Mouse (Mus musculus) olfactory bulb, adult 2 months (tissue): Measurements from ENCODE around the gene Aph1a. TPM values are rescaled to one million over a fixed set of nuclear protein-coding genes. Genes with fewer than 3 reads are reported as not detected.
"Not testable (repeated sequence)": the region's sequence is repeated elsewhere in the genome, so short reads cannot be mapped to it uniquely, and the experiment has no call there.

Source experiments
- H3K27ac ChIP-seq: fragments of 200-500 bp; 2 replicates; pipeline ENCODE4 v1.5.1; 2012; ENCODE audit warnings: low read depth, low read length; ENCODE audit not compliant: insufficient read depth
- H3K4me1 ChIP-seq: fragments of 200-500 bp; 2 replicates; pipeline ENCODE4 v1.6.1; 2012; ENCODE audit warnings: low read length; ENCODE audit not compliant: control insufficient read depth, insufficient read depth
- H3K4me3 ChIP-seq: fragments of 200-500 bp; 2 replicates; pipeline ENCODE4 v1.5.1; 2012; ENCODE audit warnings: mild to moderate bottlenecking, low read depth, low read length, moderate library complexity; ENCODE audit not compliant: insufficient read depth
- CTCF ChIP-seq: fragments of 200-500 bp; IDR thresholded peaks from 2 replicates; pipeline ENCODE4 v1.5.1; 2012; ENCODE audit warnings: low read depth, mild to moderate bottlenecking, low read length, moderate library complexity; ENCODE audit not compliant: insufficient read depth
- POLR2A ChIP-seq: fragments of 200-500 bp; IDR thresholded peaks from 2 replicates; pipeline ENCODE4 v1.6.1; 2012; ENCODE audit warnings: mild to moderate bottlenecking, low read depth, low read length, moderate library complexity; ENCODE audit not compliant: insufficient read depth
- WGBS: fragments of 180-500 bp; shearing (Covaris S2); methylation state at CpG from one replicate; pipeline ENCODE4 v1.1.7; 2018; 5-methylcytosine and 5-hydroxymethylcytosine counted together
- polyA plus RNA-seq: library from polyadenylated mRNA; stranded (reverse); fragments of >200 nt; gene quantifications from 2 replicates; pipeline ENCODE4 v1.2.4, GENCODE M21; 2012; ENCODE audit warnings: low replicate concordance; ENCODE audit not compliant: missing spikeins, insufficient read depth, insufficient read length

Gene Aph1a
- polyA plus RNA-seq: not detected in 2 replicates

DNA sequence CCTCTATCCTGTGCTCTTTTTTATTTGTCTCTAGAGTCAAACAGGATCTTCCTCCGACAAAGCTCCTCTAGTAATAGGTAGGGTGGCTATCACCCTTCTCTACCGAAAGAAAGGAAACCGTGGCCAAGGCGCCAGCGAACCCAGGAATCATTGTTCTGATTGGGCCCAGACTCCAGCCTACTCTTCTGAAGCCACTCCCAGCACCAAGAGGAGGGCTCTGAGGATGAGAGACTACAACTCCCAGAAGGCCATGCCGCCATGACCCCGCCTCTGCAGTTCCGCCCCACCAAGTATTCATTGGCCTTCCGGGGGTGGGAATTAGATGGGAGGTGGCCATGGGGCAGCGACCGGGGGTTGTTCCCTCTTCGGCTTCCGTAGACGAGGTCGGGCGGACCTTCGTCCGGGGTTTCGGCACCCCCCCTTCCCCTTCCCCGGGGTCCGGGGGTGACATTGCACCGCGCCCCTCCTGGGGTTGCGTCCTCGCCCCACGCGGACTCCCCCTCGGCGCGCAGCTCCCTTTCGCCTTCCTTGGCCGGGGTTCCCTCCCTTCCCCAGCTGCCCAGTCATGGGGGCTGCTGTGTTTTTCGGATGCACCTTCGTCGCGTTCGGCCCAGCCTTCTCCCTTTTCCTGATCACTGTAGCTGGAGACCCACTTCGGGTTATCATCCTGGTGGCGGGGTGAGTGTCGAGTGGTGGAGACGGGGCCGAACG lies at the start of gene Aph1a:
Aph1a (plus strand) TSS at position 364 of the 711 bp plus-strand sequence.
- Histone ChIP-seq H3K4me1 (peaks cover 22% of the 10 kb centered on the region), H3K4me3 (peak within 1 kb of the TSS; percentile 62), H3K27ac (peak within 1 kb of the TSS; percentile 59; the same call in 1 of the 2 replicates)
- under 1% methylated on average over 29 of the region's 43 CpGs for WGBS

DNA sequence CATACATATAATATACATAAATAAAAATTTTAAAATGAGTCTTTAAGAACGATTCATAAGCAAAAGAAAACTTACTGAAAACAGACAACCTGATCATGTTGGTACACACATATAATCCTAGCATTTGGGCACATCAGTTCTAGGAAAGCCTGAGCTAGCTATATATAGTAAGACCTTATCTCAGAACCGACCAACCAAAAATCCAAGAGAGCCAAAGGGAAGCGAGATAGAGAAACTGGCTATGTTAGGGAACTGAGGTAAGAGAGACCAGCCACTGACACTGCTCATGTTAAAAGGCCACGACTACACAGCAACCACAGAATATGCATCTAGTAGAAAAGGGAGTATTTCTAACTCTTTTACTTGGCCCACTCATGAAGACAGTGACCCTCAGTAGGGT lies 43.2 kb upstream of the Aph1a start:
- no peak overlapping the region for H3K27ac ChIP-seq
- H3K4me3 ChIP-seq: no peak overlapping the region
- 87% methylated on average over 4 of the region's 4 CpGs for WGBS
- TF ChIP-seq CTCF (no peak), POLR2A (no peak)
- no peaks in the 10 kb centered on the region for H3K4me1 ChIP-seq

DNA sequence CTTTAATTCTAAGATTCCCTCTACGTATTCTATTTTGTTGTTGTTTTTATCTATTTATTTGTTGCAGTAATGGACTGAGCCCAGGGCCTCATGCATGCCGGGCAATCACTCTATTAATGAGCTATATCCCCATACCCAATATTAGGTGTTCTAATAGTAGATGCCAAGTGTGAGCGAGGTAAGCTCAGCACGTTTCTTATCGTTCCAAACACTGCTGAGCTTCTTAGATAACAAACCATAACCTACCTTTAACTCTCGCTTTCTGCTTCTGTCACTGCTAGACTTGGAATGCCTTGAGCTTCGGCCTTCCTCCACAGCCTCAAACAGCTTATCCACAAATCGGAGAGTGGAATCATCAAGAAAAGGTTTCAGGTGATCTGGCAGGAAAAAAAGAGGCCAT lies 42.5 kb upstream of the Aph1a start:
- no peaks in the 10 kb centered on the region for H3K4me1 ChIP-seq
- TF ChIP-seq POLR2A: no peak
- no peak for TF ChIP-seq CTCF
- WGBS: 95% methylated on average over 8 of the region's 8 CpGs
- no peak overlapping the region for H3K27ac ChIP-seq
- no peak overlapping the region for H3K4me3 ChIP-seq

DNA sequence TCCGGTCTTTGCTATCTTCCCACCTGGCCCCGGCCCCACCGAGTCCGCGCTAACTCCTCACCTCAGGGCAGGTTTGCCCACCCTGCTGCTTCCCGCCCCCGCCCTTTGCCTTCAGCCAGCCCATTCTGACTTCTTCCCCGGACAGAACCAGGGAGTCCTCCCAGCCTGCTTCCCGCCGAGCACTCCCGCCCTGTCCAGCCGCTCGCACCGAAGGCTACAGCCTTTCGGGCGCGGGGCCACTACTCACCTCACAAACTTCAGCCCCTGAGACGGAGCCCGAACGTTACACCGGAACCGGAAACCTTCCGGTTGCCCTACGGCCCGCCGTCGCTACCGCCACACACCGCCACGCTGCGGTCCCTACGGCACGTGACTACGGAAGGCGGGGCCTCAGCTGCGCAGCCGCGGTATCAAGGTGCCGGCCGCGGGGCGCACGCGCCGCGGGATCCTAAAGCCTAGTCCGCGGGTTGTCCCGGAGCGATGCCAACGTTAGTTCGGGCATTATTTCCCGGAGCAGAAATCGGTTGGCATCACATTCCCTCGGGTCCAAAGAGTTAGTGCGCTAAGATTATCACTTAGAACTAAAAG lies 38.2 kb upstream of the Aph1a start, which contains the start of gene Prpf3:
Prpf3 (minus strand) TSS at position 384 of the 588 bp plus-strand sequence.
- peak within 1 kb of the TSS; percentile 86 for H3K4me3 ChIP-seq
- under 1% methylated on average over 56 of the region's 56 CpGs for WGBS
- H3K27ac ChIP-seq: no peak within 1 kb of the TSS
- no peaks in the 10 kb centered on the region for H3K4me1 ChIP-seq
- TF ChIP-seq POLR2A (peak; percentile 62), CTCF (no peak)

DNA sequence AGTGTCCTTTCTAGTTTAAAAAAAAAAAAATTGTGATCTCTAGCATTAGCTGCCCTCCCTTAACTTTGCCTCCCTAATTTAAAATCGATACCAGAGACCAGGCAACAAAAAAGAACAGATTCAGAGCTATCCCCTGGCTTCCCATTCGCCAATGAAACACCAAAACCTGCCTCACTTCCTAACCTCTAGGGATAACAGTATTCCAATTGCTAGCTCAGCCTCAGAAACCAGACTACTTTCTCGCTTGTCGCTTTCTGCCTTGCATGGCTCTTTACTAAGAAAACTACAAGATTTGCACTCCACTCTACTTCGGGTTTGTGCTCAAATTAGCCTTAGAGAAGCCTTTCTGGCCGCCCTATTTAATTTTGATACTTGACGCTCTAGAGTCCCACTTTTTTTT lies 37.7 kb upstream of the Aph1a start:
- Histone ChIP-seq H3K4me3 (peak overlapping the region; percentile 86), H3K4me1 (no peaks in the 10 kb centered on the region), H3K27ac (no peak overlapping the region)
- 14% methylated on average over 7 of the region's 7 CpGs for WGBS
- TF ChIP-seq CTCF: no peak
- TF ChIP-seq POLR2A: no peak

DNA sequence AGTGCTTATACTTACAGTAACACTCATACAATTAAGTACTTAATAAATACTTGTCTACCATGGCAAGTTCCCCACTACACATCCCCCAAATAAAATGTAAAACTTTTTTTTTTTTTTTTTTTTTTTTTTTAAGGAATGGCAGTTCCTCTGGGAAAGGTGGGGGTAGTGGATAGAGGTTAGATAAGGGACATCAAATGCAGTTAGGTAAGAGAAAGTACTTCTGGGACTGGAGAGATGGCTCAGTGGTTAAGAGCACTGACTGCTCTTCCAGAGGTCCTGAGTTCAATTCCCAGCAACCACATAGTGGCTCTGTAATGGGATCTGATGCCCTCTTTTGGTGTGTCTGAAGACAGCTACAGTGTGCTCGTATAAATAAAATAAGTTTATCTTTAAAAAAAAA lies 36.7 kb upstream of the Aph1a start:
- not testable (repeated sequence) for H3K4me1 ChIP-seq, H3K27ac ChIP-seq, H3K4me3 ChIP-seq
- 86% methylated on average over 1 of the region's 1 CpGs for WGBS

DNA sequence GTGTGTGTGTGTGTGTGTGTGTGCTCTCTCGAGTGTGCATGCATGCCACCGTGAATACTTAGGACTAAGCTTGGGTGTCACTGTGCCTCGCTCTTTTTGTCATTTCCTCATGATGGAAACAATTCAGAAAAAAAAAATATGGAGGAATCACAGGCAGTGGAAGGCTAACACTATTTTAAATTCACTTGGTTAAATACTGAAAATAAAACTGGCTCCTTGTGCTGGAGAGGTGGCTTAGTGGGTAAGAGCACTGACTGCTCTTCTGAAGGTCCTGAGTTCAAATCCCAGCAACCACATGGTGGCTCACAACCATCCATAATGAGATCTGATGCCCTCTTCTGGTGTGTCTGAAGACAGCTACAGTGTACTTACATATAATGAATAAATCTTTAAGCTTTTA lies 35.5 kb upstream of the Aph1a start:
- not testable (repeated sequence) for H3K4me1 ChIP-seq, H3K4me3 ChIP-seq, H3K27ac ChIP-seq
- 76% methylated on average over 3 of the region's 3 CpGs for WGBS

DNA sequence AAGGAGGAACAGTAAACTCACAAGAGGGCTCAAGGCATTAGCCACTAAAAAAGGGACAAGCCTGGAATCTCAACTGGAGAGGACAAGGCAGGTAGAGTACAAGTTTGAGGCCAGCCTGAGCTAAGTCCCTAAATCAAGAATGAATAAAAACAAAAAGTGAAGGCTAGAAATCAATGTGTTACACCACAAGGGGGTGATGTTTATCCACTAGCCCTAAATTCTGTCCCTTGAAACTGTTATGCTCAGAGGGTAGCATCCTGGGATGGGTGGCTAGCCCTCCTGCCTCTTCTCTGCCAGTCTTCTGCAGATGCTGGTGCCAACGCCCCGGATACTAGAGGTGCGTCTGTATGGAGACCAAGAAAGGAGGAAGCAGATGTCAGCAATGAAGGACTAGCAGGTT lies 33.4 kb upstream of the Aph1a start:
- whole genome bisulfite sequencing: 76% methylated on average over 3 of the region's 3 CpGs
- Histone ChIP-seq H3K4me1 (peaks cover 4% of the 10 kb centered on the region; the same call in 1 of the 2 replicates), H3K27ac (no peak overlapping the region), H3K4me3 (no peak overlapping the region)
- no peak for TF ChIP-seq POLR2A
- no peak for TF ChIP-seq CTCF

DNA sequence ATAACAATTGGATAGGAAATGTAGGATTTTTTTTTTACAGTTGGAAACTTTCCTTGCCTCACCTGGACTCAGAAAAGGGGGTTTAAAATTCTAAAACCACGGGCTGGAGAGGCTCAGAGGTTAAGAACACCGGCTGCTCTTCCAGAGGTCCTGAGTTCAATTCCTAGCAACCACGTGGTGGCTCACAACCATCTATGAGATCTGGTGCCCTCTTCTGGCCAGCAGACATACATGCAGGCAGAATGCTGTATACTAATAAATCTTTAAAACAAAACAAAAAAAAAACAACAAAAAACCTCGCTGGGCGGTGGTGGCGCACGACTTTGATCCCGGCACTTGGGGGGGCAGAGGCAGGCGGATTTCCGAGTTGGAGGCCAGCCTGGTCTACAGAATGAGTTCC lies 32.6 kb upstream of the Aph1a start:
- WGBS: 73% methylated on average over 10 of the region's 10 CpGs
- no peak overlapping the region for H3K4me3 ChIP-seq
- no peak overlapping the region for H3K27ac ChIP-seq
- TF ChIP-seq CTCF: no peak
- TF ChIP-seq POLR2A: no peak
- peaks cover 4% of the 10 kb centered on the region; the same call in 1 of the 2 replicates for H3K4me1 ChIP-seq

DNA sequence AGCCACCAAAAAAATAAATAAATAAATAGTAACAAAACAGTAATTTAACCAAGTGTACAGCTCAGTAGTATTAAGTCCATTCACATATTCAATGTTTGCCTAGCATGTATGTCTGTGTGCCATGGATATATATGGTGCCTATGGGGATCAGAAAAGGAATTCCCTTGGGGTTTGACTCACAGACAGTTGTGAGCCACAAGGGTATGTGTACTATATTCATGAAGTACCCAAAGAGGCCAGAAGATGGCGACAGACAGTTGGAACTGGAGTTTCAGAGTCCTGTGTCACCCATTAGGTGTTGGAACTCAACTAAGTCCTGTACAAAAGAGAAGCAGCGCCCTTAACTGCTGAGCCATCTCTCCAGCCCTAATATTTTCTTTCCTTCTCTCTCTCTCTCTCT lies 32.0 kb upstream of the Aph1a start:
- peaks cover 4% of the 10 kb centered on the region; the same call in 1 of the 2 replicates for H3K4me1 ChIP-seq
- no peak for TF ChIP-seq CTCF
- no peak for TF ChIP-seq POLR2A
- no peak overlapping the region for H3K4me3 ChIP-seq
- no peak overlapping the region for H3K27ac ChIP-seq
- 34% methylated on average over 2 of the region's 2 CpGs for WGBS
